Mouse (Mus musculus): ENCODE data around the gene Svep1.

DNA sequence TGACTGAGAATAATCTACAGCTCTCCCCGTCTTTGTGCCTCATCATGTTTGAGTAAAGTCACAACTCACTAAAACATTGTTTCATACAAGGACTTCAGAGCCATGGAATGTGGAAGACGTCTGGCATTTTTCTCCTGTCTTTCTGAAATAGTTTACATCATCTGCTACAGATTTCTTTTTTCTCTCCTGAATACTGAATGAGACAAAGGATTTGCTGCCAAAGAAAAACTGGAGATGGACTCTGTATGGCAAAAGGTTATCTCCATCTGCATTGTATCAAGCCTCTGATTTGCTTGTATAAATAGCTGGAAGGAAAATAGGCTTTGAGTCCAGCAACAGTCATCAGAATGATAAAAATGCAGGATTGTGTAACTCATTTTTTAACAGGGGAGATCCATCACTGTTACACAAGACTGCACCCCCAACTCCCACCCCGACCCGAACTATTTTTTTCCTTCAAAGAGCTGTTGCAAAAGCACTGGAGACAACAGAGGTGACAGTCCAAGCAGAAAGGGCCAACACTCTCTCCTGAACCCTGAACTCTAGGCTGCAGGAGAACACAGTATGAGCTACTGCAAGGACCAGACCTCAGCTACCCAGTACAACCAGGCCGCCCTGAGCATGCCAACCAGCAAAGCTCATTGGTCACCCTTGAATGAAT lies 21.8 kb downstream of the Svep1 start:
- no peak for TF ChIP-seq EP300 (IDR thresholded peaks at IDR 0.05; ENCODE audit: insufficient read depth, low read depth, low read length)
- no peak for TF ChIP-seq POLR2A (IDR thresholded peaks at IDR 0.05; ENCODE audit: insufficient read depth, low read depth, low read length)
- TF ChIP-seq CTCF (IDR thresholded peaks at IDR 0.05), result no peak

All from heart, adult 2 months (tissue).